Mouse (Mus musculus) heart, embryonic 11.5 days (tissue): ENCODE data around the gene Mif. TPM values are rescaled to one million over a fixed set of nuclear protein-coding genes. Genes with fewer than 3 reads are reported as not detected.

Experiments
- polyA plus RNA-seq: library from polyadenylated mRNA; unstranded; fragments of >200 nt; fragmentation: Nextera tagmentation; extraction: Ambion mirVana; gene quantifications from 2 replicates; pipeline ENCODE4 v1.2.1, GENCODE M21; 2014

The Mif gene
- polyA plus RNA-seq, 1 experiment from 2014 or later: 2,898 TPM

Other genes with a start within 250 kb of the Mif start
- 1.4 and 2.1 TPM in 2 replicates for gene Susd2, start 216.2 kb downstream of the Mif start, polyA plus RNA-seq
- 18.5 and 28.6 TPM in 2 replicates for gene Cabin1, start 95.9 kb downstream of the Mif start, polyA plus RNA-seq
- 41.1 and 44.4 TPM in 2 replicates for gene Ddt, start 86.8 kb downstream of the Mif start, polyA plus RNA-seq
- not detected in 2 replicates for gene Gm20441, start 79.3 kb downstream of the Mif start, polyA plus RNA-seq
- 3.0 and 3.4 TPM in 2 replicates for gene Gstt3, start 78.8 kb downstream of the Mif start, polyA plus RNA-seq
- gene Gstt1, start 61.7 kb downstream of the Mif start, polyA plus RNA-seq: 4.3 and 5.1 TPM in 2 replicates
- gene Gstt4, start 37.7 kb downstream of the Mif start, polyA plus RNA-seq: not detected in 2 replicates
- 8.7 and 8.8 TPM in 2 replicates for gene Gstt2, start 22.8 kb downstream of the Mif start, polyA plus RNA-seq
- 2.4 and 3.4 TPM in 2 replicates for gene Derl3, start 33.2 kb upstream of the Mif start, polyA plus RNA-seq
- 131 and 139 TPM in 2 replicates for gene Smarcb1, start 61.4 kb upstream of the Mif start, polyA plus RNA-seq
- 414 and 441 TPM in 2 replicates for gene Chchd10, start 72.9 kb upstream of the Mif start, polyA plus RNA-seq
- 17.5 and 26.0 TPM in 2 replicates for gene Mmp11, start 76.3 kb upstream of the Mif start, polyA plus RNA-seq
- 2.3 and 2.8 TPM in 2 replicates for gene Gm867, start 80.4 kb upstream of the Mif start, polyA plus RNA-seq
- 0.89 and 0.92 TPM in 2 replicates for gene Vpreb3, start 82.8 kb upstream of the Mif start, polyA plus RNA-seq
- 0.18 TPM in 1 of 2 replicates, not detected in the other for gene Gm5134, start 94.3 kb upstream of the Mif start, polyA plus RNA-seq
- gene Zfp280b, start 172.4 kb upstream of the Mif start, polyA plus RNA-seq: 22.0 and 23.6 TPM in 2 replicates